Mouse (Mus musculus): ENCODE results near the gene Edn3. TPM values are rescaled to one million over a fixed set of nuclear protein-coding genes. Genes with fewer than 3 reads are reported as not detected.

Gene Edn3
- polyA plus RNA-seq (2017; shearing (Covaris generic)) = not detected

GRCm38 (mm10) chr2:174760479-174761121 lies at the start of gene Edn3:
Edn3 (plus strand) TSS chr2:174760619.

Other genes with a start within 250 kb of the Edn3 start
- gene Zfp831, start 117.1 kb upstream of the Edn3 start, polyA plus RNA-seq (2017; shearing (Covaris generic)) = 11.4 TPM
- 0.22 TPM for gene Gm14444, start 249.6 kb downstream of the Edn3 start, polyA plus RNA-seq (2017; shearing (Covaris generic))